Mouse (Mus musculus): ENCODE data around the gene Lmx1b. TPM values are rescaled to one million over a fixed set of nuclear protein-coding genes. Genes with fewer than 3 reads are reported as not detected.

Gene Lmx1b
- polyA plus RNA-seq, 1 experiment from 2014 or later: 0.06 TPM

DNA sequence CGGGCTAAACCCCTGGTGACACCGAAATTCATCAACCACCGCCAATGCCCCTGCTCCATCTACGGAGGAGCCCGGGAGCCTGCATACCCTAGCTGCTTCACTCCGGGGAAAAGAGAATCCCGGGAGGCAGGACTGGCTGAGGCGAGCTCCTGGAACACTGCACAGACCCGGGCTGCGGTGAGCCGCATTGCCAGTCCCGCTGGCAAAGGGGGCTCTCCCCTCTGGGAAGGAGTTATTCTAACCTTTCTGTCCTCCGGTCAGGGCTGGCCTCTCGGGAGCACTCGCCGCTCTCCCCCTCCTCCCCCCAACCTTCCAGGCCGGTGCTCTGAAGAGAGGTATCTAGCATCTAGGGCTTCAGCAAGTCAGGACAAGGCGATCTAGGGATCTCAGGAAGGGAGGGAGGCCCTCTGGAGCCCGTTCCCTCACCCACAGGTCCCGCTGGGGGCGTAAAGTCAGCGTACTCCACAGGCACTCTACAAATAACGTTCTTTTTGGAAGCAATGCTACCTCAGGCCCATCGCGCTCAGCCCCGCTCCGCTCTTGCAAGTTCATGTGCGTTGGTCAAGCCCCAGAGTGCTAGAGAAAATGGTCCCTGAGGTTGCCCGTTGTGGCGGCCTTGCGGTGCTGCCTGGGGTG is 8.5 kb downstream of the Lmx1b start:
- peaks cover 91% of the 10 kb centered on the region for H3K27me3 ChIP-seq
- no peak overlapping the region for H3K9ac ChIP-seq (replicated peaks)
- no peak for ATAC-seq (replicated peaks)
- under 1% methylated on average over 31 of the region's 31 CpGs for WGBS
- no peak overlapping the region for H3K27ac ChIP-seq (replicated peaks)
- no peak overlapping the region for H3K4me2 ChIP-seq (replicated peaks)
- H3K4me3 ChIP-seq: no peak overlapping the region
- H3K9me3 ChIP-seq: no peaks in the 10 kb centered on the region
- no peaks in the 10 kb centered on the region for H3K36me3 ChIP-seq
- H3K4me1 ChIP-seq: peaks cover 17% of the 10 kb centered on the region

DNA sequence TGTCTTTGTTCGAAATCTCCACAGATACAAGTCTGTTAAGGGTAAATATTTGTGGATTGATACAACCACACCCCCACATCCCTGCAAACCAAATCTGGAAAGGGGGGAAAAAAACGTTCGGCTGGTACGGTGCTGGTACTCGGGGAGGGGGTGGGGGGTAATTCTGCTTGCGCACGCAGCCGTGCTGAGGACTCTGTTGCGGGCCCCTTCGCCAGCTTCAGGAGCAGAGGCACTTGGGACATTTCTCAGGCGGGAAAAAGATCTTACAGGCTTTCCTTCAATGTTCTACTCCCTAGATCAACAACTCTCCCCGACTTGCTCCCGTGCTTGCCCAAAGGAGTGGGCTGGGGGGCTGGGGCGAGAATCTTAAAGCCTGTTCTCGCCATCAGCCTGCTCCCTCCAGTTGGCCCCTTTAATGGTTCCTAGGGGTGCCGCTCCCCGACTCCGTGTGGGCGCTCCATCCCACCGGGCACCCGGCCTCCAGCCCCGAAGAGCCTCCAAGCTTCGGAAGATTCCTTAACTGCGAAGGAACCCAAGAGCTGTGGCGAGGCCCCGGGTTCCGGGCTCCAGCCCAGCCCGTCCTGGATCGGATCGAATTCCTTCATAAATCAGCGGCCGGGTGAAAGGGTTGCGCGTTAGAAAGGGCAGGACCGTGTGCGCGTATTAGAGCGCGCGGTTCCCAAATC is 9.1 kb downstream of the Lmx1b start:
- Histone ChIP-seq H3K27ac (replicated peaks) (no peak overlapping the region), H3K4me1 (peaks cover 14% of the 10 kb centered on the region), H3K4me2 (replicated peaks) (no peak overlapping the region), H3K9me3 (no peaks in the 10 kb centered on the region), H3K4me3 (no peak overlapping the region), H3K36me3 (no peaks in the 10 kb centered on the region), H3K27me3 (peaks cover 97% of the 10 kb centered on the region), H3K9ac (replicated peaks) (no peak overlapping the region)
- WGBS: 1% methylated on average over 40 of the region's 40 CpGs
- no peak for ATAC-seq (replicated peaks)

DNA sequence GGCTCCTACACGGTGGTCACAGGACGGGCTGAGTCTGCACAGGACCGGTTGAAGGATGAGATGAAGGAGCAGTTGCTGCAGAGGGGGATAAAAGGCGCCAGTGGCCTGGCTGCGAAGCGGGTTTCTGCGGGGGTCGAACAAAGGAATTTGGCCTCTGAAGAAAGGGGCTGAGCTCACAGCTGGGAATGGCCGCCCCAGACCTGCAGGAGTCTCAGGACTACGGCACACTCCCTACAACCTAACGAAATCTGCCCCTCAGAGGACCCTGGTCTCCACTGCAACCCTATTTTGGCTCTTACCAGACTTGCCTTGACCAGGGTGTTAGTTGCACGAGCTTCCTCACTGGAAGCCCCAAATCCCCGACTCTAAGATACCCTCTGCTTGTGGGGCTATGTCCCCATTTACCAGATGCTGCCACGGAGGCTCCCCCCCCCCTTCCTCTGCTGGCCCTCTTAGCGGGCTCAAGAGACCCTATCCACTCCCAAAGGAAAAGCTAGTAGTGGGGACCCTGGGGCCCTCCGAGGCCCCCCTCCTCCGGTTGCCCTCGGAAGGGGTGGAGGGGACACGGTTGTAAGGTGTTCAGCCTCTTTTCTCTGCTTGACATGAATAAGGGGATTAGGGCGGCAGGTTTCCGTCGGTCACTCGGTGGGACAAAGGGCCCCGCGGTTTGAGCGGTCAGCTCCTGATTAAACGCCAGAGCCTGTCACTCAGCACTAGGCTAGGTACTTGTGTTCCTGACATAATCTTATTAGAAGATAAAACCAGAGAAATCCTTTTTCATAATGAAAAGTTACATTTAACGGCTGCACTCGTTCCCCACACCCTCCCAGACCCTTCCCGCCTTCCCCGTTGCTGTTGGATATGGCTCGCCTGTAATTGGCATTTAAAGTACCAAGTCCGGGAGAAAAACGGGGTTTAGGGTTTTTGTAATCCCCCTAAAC is 10.0 kb downstream of the Lmx1b start:
- no peak overlapping the region for H3K9ac ChIP-seq (replicated peaks)
- H3K27ac ChIP-seq (replicated peaks): no peak overlapping the region
- peaks cover 97% of the 10 kb centered on the region for H3K27me3 ChIP-seq
- H3K4me1 ChIP-seq: peaks cover 13% of the 10 kb centered on the region
- WGBS: 1% methylated on average over 34 of the region's 34 CpGs
- H3K4me3 ChIP-seq: no peak overlapping the region
- H3K36me3 ChIP-seq: no peaks in the 10 kb centered on the region
- H3K9me3 ChIP-seq: no peaks in the 10 kb centered on the region
- no peak for ATAC-seq (replicated peaks)
- H3K4me2 ChIP-seq (replicated peaks): no peak overlapping the region

DNA sequence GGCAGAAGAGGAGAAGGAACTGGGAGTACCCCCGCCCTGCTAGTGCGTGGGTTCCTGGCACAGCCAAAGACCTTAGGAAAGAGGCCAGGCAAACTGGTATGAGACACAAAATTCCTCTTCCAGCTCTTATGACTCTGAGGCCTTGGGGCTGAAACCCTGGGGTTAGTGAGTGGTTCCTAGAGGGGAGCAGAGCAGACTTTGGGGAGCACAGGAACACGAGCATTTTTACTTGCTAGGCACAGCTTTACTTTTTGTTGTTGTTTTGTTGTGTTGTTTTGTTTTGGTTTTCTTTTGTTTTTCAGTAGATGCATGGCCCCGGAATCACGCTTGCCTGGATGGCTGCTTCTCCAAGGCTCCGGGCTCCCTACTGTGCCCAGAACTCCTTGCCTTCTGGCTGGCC is 10.7 kb downstream of the Lmx1b start:
- Histone ChIP-seq H3K27ac (replicated peaks) (no peak overlapping the region), H3K9me3 (no peaks in the 10 kb centered on the region), H3K27me3 (peaks cover 97% of the 10 kb centered on the region), H3K36me3 (no peaks in the 10 kb centered on the region), H3K4me1 (peaks cover 13% of the 10 kb centered on the region), H3K4me3 (no peak overlapping the region), H3K9ac (replicated peaks) (no peak overlapping the region), H3K4me2 (replicated peaks) (no peak overlapping the region)
- no peak for ATAC-seq (replicated peaks)
- 9% methylated on average over 6 of the region's 6 CpGs for WGBS

DNA sequence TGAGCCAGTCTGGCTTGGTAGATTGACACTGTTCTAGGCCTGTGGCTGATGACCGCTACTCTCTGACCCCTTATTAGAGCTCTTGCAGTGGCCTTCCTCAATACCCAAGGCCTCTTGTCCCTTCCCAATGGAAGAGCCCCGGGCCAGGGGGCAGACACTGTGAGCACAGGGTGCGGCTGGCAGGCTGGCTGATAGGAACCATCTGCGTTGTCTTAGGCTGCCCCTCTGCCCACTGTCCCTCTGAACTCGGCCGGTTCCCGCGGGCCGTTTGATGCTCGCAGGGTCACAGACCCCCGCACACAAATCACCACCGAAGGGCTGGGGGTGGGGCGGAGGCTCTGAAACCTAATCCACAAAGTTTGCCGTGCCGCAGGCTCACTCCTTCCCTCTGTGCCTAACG is 11.5 kb downstream of the Lmx1b start:
- H3K27ac ChIP-seq (replicated peaks): no peak overlapping the region
- H3K4me2 ChIP-seq (replicated peaks): no peak overlapping the region
- 2% methylated on average over 16 of the region's 16 CpGs for WGBS

DNA sequence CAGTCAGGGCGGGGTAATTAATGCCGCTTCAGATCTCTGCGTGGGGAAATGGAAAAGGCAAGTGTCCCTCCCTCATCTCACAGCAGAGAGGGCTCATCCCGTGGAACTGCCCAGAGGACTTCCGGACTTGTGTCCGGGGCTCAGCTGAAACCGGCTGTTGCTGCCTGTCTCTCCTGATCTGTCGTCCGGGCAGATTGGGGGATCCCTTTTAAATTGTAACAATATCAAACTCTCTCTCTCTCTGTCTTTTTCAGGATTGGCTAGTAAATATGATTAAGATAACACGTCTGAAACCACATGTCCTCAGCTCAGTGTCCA is 13.3 kb downstream of the Lmx1b start:
- Histone ChIP-seq H3K36me3 (no peaks in the 10 kb centered on the region), H3K27ac (replicated peaks) (no peak overlapping the region), H3K9ac (replicated peaks) (no peak overlapping the region), H3K9me3 (no peaks in the 10 kb centered on the region), H3K4me1 (peaks cover 12% of the 10 kb centered on the region), H3K4me2 (replicated peaks) (no peak overlapping the region), H3K4me3 (no peak overlapping the region), H3K27me3 (peaks cover 89% of the 10 kb centered on the region)
- ATAC-seq (replicated peaks): no peak
- 28% methylated on average over 10 of the region's 10 CpGs for WGBS

More for the DNA sequence above, 11.5 kb downstream of the Lmx1b start:
- no peak overlapping the region for H3K9ac ChIP-seq (replicated peaks)
- no peak overlapping the region for H3K4me3 ChIP-seq
- ATAC-seq (replicated peaks): no peak
- peaks cover 91% of the 10 kb centered on the region for H3K27me3 ChIP-seq
- H3K9me3 ChIP-seq: no peaks in the 10 kb centered on the region
- peaks cover 13% of the 10 kb centered on the region for H3K4me1 ChIP-seq
- no peaks in the 10 kb centered on the region for H3K36me3 ChIP-seq

DNA sequence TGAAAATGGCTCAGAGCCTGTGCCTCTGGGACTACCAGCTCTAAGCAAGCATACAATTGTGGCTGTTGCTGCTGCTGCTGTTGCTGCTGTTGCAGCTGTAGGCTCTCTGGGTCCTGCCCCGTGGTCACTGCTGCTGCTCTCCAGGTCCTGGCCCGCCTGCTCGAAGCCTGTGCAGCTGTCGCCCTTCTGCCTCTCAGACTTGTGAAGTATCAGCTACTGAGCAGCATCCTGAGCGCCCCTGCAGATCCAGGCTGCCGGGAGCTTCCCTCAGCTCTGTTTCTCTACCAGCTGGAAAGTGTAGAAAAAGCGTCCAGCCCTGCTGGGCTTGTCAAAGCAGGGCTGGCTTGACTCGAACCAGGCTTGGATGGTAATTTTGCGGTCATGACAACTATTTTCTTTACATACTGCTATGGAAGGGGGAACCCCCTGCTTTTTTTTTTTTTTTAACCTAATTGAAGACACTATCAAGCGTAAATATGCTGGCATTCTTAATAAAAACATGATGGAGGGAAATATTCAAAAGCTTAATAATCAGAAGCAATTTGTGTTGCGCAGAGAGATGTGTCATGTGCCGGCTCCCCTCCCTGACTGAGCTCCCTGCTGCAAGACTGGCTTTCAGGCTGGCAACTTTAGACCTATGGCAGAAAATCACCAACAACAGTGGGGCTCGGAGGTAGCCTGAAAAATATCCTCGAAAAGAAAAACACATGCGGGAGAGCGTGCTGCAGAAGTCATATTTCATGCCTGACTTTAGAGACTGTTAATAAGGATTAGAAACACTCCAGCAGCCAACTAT is 13.9 kb downstream of the Lmx1b start:
- H3K27me3 ChIP-seq: peaks cover 90% of the 10 kb centered on the region
- no peaks in the 10 kb centered on the region for H3K36me3 ChIP-seq
- no peak overlapping the region for H3K4me2 ChIP-seq (replicated peaks)
- ATAC-seq (replicated peaks): no peak
- no peak overlapping the region for H3K9ac ChIP-seq (replicated peaks)
- peaks cover 6% of the 10 kb centered on the region for H3K4me1 ChIP-seq
- no peak overlapping the region for H3K4me3 ChIP-seq
- WGBS: 38% methylated on average over 16 of the region's 16 CpGs
- no peaks in the 10 kb centered on the region for H3K9me3 ChIP-seq
- no peak overlapping the region for H3K27ac ChIP-seq (replicated peaks)

DNA sequence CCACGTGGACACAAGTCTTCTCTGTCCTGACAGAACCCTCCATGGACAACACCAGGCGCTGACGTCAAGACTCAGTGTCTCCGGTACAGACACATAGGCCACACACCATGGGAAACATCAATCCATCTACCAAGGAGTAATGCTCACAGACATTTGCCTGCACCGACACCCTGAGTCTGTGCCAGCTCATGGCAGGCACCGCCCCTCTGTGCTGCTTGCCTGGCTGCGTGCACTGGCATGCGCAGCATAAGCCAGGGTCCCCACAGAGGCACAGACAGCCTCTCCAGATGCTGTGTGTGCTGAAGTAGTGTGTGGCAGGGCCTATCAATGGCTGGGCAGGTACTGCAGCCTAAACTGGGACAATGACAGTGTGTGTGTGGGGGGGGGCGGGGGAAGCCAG is 22.6 kb downstream of the Lmx1b start:
- Histone ChIP-seq H3K9ac (replicated peaks) (no peak overlapping the region), H3K36me3 (no peaks in the 10 kb centered on the region), H3K27ac (replicated peaks) (no peak overlapping the region), H3K9me3 (no peaks in the 10 kb centered on the region), H3K4me1 (peaks cover 26% of the 10 kb centered on the region), H3K4me3 (no peak overlapping the region), H3K4me2 (replicated peaks) (no peak overlapping the region), H3K27me3 (peaks cover 50% of the 10 kb centered on the region)
- WGBS: 62% methylated on average over 9 of the region's 9 CpGs
- peak; percentile 60 for ATAC-seq (replicated peaks)

DNA sequence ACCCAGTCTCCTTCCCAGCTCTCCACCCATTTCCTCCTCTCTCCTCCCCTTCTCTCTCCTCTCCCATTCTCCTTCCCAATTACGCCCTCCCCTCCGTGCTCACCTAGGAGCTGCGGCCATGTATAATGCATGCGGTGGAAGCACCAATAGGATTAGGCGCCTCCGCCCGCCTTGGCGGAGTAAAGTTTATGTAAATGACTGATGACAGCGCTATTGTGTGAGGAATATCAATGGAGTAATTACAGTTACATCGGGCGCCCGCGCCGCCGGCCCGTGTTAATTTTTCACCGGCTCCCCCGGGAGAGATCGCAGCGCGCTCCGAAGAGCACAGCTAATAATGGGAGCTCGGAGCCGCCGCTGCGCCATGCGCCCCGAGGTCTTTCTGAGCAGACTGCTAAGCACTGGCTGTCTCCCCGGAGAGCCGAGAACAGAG is 23.9 kb downstream of the Lmx1b start:
- Histone ChIP-seq H3K4me3 (peak overlapping the region; percentile 42), H3K9me3 (no peaks in the 10 kb centered on the region), H3K4me2 (replicated peaks) (peak overlapping the region; percentile 72), H3K9ac (replicated peaks) (peak overlapping the region; percentile 55), H3K36me3 (no peaks in the 10 kb centered on the region), H3K27me3 (peaks cover 40% of the 10 kb centered on the region), H3K27ac (replicated peaks) (peak overlapping the region; percentile 82), H3K4me1 (peaks cover 26% of the 10 kb centered on the region)
- peak; percentile 86 for ATAC-seq (replicated peaks)
- 0% methylated on average over 30 of the region's 30 CpGs for WGBS

DNA sequence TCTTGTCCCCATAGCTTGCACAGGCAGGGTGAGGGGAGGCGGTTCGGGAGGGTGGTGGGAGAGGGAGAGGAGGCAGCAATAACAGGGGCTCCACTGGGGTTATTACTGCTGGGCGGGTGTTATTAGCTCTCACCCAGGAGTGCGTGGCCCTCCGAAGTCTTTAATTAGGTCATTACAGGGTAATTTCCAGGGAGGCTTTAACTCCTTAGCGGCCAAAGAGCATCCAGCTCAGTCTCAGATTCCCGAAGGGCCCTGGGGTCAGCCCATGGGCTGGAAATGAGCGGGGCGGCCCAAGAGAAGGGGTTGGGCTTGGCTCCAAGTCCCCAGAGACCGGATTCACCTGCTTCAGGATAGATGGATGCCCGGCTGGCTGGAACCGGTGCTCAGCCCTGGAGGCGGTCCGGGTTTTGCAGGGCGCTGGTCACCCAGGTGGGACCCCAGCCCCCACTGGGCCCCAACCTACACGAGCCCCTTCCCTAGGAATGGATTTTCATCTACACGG is 24.4 kb downstream of the Lmx1b start:
- Histone ChIP-seq H3K4me3 (peak overlapping the region; percentile 42), H3K4me2 (replicated peaks) (peak overlapping the region; percentile 72), H3K27ac (replicated peaks) (peak overlapping the region; percentile 82), H3K36me3 (no peaks in the 10 kb centered on the region), H3K27me3 (peaks cover 45% of the 10 kb centered on the region), H3K9ac (replicated peaks) (peak overlapping the region; percentile 55), H3K4me1 (peaks cover 26% of the 10 kb centered on the region), H3K9me3 (no peaks in the 10 kb centered on the region)
- peak; percentile 46 for ATAC-seq (replicated peaks)
- 1% methylated on average over 17 of the region's 17 CpGs for WGBS

DNA sequence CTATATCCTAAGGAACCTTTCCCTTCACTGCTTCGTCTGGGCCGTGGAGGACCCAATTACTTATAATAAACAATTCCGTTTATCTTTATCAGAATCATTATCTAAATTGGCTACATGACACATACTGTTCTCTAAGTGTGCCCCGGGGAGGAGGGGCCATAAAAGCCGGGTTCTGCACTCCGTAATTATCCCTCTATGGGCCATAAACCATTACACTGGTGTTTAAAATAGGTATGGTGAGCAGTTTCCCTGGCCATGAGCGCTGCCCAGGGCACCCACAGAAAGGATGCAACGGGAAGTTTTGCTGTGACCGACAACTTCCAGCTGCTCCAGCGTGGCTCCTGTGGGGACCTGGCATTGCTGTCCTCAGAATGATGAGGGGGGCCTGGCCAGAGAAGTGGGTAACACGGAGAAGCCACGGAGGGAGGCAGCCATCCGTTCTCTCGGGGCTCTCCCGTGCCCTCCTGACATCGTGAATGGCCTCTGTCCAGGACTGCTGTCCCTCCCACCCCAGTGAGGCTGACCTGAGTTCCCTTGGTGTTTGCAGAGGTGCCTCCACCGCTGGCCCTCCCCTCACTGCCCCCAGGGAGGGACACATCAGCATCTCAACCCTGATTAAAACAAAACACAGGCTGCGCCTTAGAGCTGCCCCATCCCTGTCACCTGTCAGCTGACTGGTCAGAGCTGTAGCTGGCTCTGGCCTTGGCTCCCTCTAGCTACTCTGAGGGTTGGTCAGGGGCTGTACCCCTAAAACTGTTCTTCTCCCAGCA is 34.6 kb downstream of the Lmx1b start:
- no peak overlapping the region for H3K4me2 ChIP-seq (replicated peaks)
- H3K27ac ChIP-seq (replicated peaks): no peak overlapping the region
- H3K9me3 ChIP-seq: no peaks in the 10 kb centered on the region
- no peak overlapping the region for H3K4me3 ChIP-seq
- WGBS: 13% methylated on average over 18 of the region's 18 CpGs
- peaks cover 7% of the 10 kb centered on the region; the same call in 1 of the 2 replicates for H3K4me1 ChIP-seq
- no peak for ATAC-seq (replicated peaks)
- peaks cover 31% of the 10 kb centered on the region for H3K27me3 ChIP-seq
- H3K9ac ChIP-seq (replicated peaks): no peak overlapping the region
- H3K36me3 ChIP-seq: no peaks in the 10 kb centered on the region
